Mouse (Mus musculus) lung, adult 2 months (tissue): ENCODE data around the gene Prx.

Source experiments
- CTCF ChIP-seq: fragments of 200-500 bp; IDR thresholded peaks from 2 replicates; pipeline ENCODE4 v1.5.1; 2011; ENCODE audit warnings: mild to moderate bottlenecking, low read length, control low read depth; ENCODE audit not compliant: insufficient read depth
- POLR2A ChIP-seq: fragments of 200-500 bp; IDR thresholded peaks from 2 replicates; pipeline ENCODE4 v1.6.1; 2011; ENCODE audit warnings: low read depth, mild to moderate bottlenecking, control low read depth, low read length, borderline replicate concordance; ENCODE audit errors: extremely low read depth

DNA sequence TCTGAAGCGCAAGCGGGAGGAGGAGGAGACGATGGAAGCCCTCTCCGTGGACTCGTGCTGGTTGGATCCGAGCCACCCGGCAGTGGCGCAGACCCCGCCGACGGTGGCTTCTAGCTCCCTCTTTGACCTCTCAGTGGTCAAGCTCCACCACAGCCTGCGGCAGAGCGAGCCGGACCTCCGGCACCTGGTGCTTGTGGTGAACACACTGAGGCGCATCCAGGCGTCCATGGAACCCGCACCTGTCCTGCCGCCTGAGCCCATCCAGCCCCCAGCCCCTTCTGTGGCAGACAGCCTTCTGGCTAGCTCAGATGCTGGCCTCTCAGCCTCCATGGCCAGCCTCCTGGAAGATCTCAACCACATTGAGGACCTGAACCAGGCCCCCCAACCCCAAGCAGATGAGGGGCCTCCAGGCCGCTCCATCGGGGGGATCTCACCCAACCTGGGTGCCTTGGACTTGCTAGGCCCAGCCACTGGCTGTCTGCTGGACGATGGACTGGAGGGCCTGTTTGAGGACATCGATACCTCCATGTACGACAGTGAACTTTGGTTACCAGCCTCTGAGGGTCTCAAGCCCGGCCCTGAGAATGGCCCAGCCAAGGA, 9.8 kb upstream of the Prx start:
- TF ChIP-seq CTCF: no peak
- no peak for TF ChIP-seq POLR2A
